16 mouse cellular contexts compared by ENCODE assay signal in genomic region chr5:135247337-135247736, GRCm38 (mm10). TPM values are rescaled to one million over a fixed set of nuclear protein-coding genes. Genes with fewer than 3 reads are reported as not detected.
A peak's percentile ranks its signal among the peaks of the same experiment; 100 is the strongest.
DNase-seq lines count a peak whose midpoint lies in the region; ATAC-seq lines count a peak whose summit lies in the region.
"Had no signal": no experiment of that assay in that cellular context is flagged by ENCODE, and none has a peak within 500 bp of the region (broad histone marks: within the 10 kb centered on the region; RNA-seq: fewer than 3 reads in every experiment).

No protein-coding gene starts in this region.

- peaks cover 12% of the 10 kb centered on the region for H3K27me3 ChIP-seq in neural tube, embryonic 12.5 days (replicated peaks)
- H3K27me3 ChIP-seq in hindbrain, embryonic 12.5 days, result peaks cover 20% of the 10 kb centered on the region
- peaks cover 16% of the 10 kb centered on the region for H3K27me3 ChIP-seq in midbrain, embryonic 13.5 days
- peaks cover 21% of the 10 kb centered on the region for H3K27me3 ChIP-seq in intestine, embryonic 16.5 days (replicated peaks; ENCODE audit: control insufficient read depth, insufficient read depth, low read length)

- H3K9ac ChIP-seq in neural tube, embryonic 12.5 days, result no peak overlapping the region
- H3K9ac ChIP-seq in hindbrain, embryonic 12.5 days, result 0 out of 2 replicates have a peak overlapping the region, but pooled peaks have one; percentile 0
- H3K9ac ChIP-seq in midbrain, embryonic 13.5 days (replicated peaks), result peak overlapping the region; percentile 33; the same call in 1 of the 2 replicates
- H3K9ac ChIP-seq in intestine, embryonic 16.5 days (ENCODE audit: low read depth, low read length), result no peak overlapping the region
- H3K9ac ChIP-seq: lung, embryonic 15.5 days had no signal

- 74% methylated on average over 9 of the region's 9 CpGs for WGBS in neural tube, embryonic 12.5 days
- WGBS in hindbrain, embryonic 12.5 days, result 74% methylated on average over 9 of the region's 9 CpGs
- WGBS in midbrain, embryonic 13.5 days, result 75% methylated on average over 9 of the region's 9 CpGs
- 79% methylated on average over 9 of the region's 9 CpGs for WGBS in intestine, embryonic 16.5 days

- H3K27ac ChIP-seq in neural tube, embryonic 12.5 days, result no peak overlapping the region
- H3K27ac ChIP-seq in hindbrain, embryonic 12.5 days, result no peak overlapping the region
- no peak overlapping the region; the same call in 1 of the 2 replicates for H3K27ac ChIP-seq in midbrain, embryonic 13.5 days
- H3K27ac ChIP-seq in intestine, embryonic 16.5 days (ENCODE audit: low read length), result no peak overlapping the region
- H3K27ac ChIP-seq: lung, embryonic 15.5 days had no signal

- no peak overlapping the region for H3K4me3 ChIP-seq in neural tube, embryonic 12.5 days
- no peak overlapping the region for H3K4me3 ChIP-seq in hindbrain, embryonic 12.5 days
- peak overlapping the region; percentile 62 for H3K4me3 ChIP-seq in midbrain, embryonic 13.5 days (replicated peaks)
- H3K4me3 ChIP-seq in intestine, embryonic 16.5 days (ENCODE audit: low read length), result no peak overlapping the region
- H3K4me3 ChIP-seq: lung, embryonic 15.5 days had no signal

- no peak for DNase-seq in neural tube, embryonic 10.5 days (ENCODE audit: extremely low spot score, low spot score)
- no peak for DNase-seq in right cerebral cortex, postnatal 36 days (ENCODE audit: low spot score in 2 of 2)
- DNase-seq in lung, postnatal 36 days, result no peak
- DNase-seq: adrenal gland, postnatal 25 days; cerebellum, postnatal 14 days; heart, adult 18-20 months; kidney, postnatal 25 days; layer of hippocampus, postnatal 36 days had no signal

- peak overlapping the region; percentile 98 for H3K4me2 ChIP-seq in neural tube, embryonic 12.5 days (replicated peaks)
- H3K4me2 ChIP-seq in hindbrain, embryonic 12.5 days (replicated peaks), result peak overlapping the region; percentile 94
- H3K4me2 ChIP-seq in midbrain, embryonic 13.5 days (replicated peaks), result peak overlapping the region; percentile 79
- no peak overlapping the region for H3K4me2 ChIP-seq in intestine, embryonic 16.5 days (ENCODE audit: low read depth, low read length)
- H3K4me2 ChIP-seq: liver, embryonic 11.5 days; lung, embryonic 15.5 days had no signal

- peaks cover 32% of the 10 kb centered on the region for H3K4me1 ChIP-seq in neural tube, embryonic 12.5 days
- peaks cover 31% of the 10 kb centered on the region for H3K4me1 ChIP-seq in hindbrain, embryonic 12.5 days
- H3K4me1 ChIP-seq in midbrain, embryonic 13.5 days (replicated peaks), result peaks cover 41% of the 10 kb centered on the region
- H3K4me1 ChIP-seq in intestine, embryonic 16.5 days (ENCODE audit: control insufficient read depth, insufficient read depth, low read length), result peaks cover 15% of the 10 kb centered on the region

- H3K9me3 ChIP-seq in neural tube, embryonic 12.5 days, result no peaks in the 10 kb centered on the region
- H3K9me3 ChIP-seq in hindbrain, embryonic 12.5 days (replicated peaks), result no peaks in the 10 kb centered on the region
- H3K9me3 ChIP-seq in midbrain, embryonic 13.5 days, result no peaks in the 10 kb centered on the region
- no peaks in the 10 kb centered on the region for H3K9me3 ChIP-seq in intestine, embryonic 16.5 days (ENCODE audit: control insufficient read depth, low read length)
- H3K9me3 ChIP-seq: lung, embryonic 15.5 days had no signal

- peaks cover 47% of the 10 kb centered on the region for H3K36me3 ChIP-seq in neural tube, embryonic 12.5 days
- peaks cover 49% of the 10 kb centered on the region for H3K36me3 ChIP-seq in hindbrain, embryonic 12.5 days
- H3K36me3 ChIP-seq in midbrain, embryonic 13.5 days, result peaks cover 51% of the 10 kb centered on the region
- H3K36me3 ChIP-seq in intestine, embryonic 16.5 days (ENCODE audit: control insufficient read depth, insufficient read depth, low read length), result peaks cover 22% of the 10 kb centered on the region

- ATAC-seq in neural tube, embryonic 12.5 days (ENCODE audit: low FRiP score, low read depth), result no peak
- ATAC-seq in hindbrain, embryonic 12.5 days (ENCODE audit: low FRiP score), result no peak
- no peak for ATAC-seq in midbrain, embryonic 13.5 days
- ATAC-seq in erythroblast, adult 5-6 weeks (replicated peaks; ENCODE audit: low FRiP score, poor library complexity, severe bottlenecking), result no peak
- no peak for ATAC-seq in intestine, embryonic 16.5 days
- ATAC-seq: intestine, postnatal 0 days had no signal

RNA-seq across cellular contexts. Expression of gene Fzd9, which starts 3.7 kb away (rescaled TPM):
- polyA plus RNA-seq in neural tube, embryonic 12.5 days (2016; fragmentation: Nextera tagmentation; extraction: Ambion mirVana), result 11.9 and 14.5 TPM in 2 replicates
- polyA plus RNA-seq in hindbrain, embryonic 12.5 days (2016; fragmentation: Nextera tagmentation; extraction: Ambion mirVana), result 16.0 and 16.2 TPM in 2 replicates
- 11.3 and 12.2 TPM in 2 replicates for polyA plus RNA-seq in midbrain, embryonic 13.5 days (2015; fragmentation: Nextera tagmentation; extraction: Ambion mirVana)
- total RNA-seq in erythroblast, adult 5-6 weeks (2015; ENCODE audit: low replicate concordance), result not detected in 2 replicates
- not detected in 2 replicates for total RNA-seq in erythroblast, adult 5-6 weeks (2017; ENCODE audit: low replicate concordance)
- 0.33 and 0.50 TPM in 2 replicates for polyA plus RNA-seq in intestine, embryonic 16.5 days (2015; fragmentation: Nextera tagmentation; extraction: Ambion mirVana)

Comparison
In these comparisons a context has a peak if more than half of its experiments do, and no peak if none do; other contexts are left out.
1. H3K9ac ChIP-seq: peak in hindbrain, embryonic 12.5 days (single experiment) and midbrain, embryonic 13.5 days (single experiment); none in neural tube, embryonic 12.5 days (single experiment) and intestine, embryonic 16.5 days (single experiment).